Mouse (Mus musculus) embryonic facial prominence, embryonic 10.5 days (tissue): ENCODE results near the gene Rfc3. TPM values are rescaled to one million over a fixed set of nuclear protein-coding genes. Genes with fewer than 3 reads are reported as not detected.

Source experiments
- polyA plus RNA-seq: library from polyadenylated mRNA; unstranded; fragments of >200 nt; fragmentation: Nextera tagmentation; extraction: Ambion mirVana; gene quantifications from 2 replicates; pipeline ENCODE4 v1.2.1, GENCODE M21; 2016

The Rfc3 gene
- polyA plus RNA-seq, 1 experiment from 2014 or later = 157 TPM

Other genes starting within 250 kb of the Rfc3 start
- gene Gm42906, start 223.1 kb downstream of the Rfc3 start, polyA plus RNA-seq = not detected in 2 replicates
- gene Vmn2r18, start 45.2 kb downstream of the Rfc3 start, polyA plus RNA-seq = 0.14 TPM in 1 of 2 replicates, not detected in the other